Mouse (Mus musculus) midbrain, embryonic 10.5 days (tissue): ENCODE measurements around the gene Atp13a5. TPM values are rescaled to one million over a fixed set of nuclear protein-coding genes. Genes with fewer than 3 reads are reported as not detected.

ENCODE experiments used
- DNase-seq: peaks from one replicate; pipeline ENCODE4 v3.0.0-alpha.2; 2017; ENCODE audit warnings: low spot score
- H3K27ac ChIP-seq: fragments of 300-500 bp; sonication (generic); replicated peaks from 2 replicates; pipeline ENCODE4 v1.5.1; 2016; ENCODE audit warnings: mild to moderate bottlenecking
- H3K27me3 ChIP-seq: fragments of 300-500 bp; sonication (generic); 2 replicates; pipeline ENCODE4 v1.6.1; 2016; ENCODE audit warnings: low read depth, mild to moderate bottlenecking; ENCODE audit not compliant: poor library complexity, severe bottlenecking
- H3K36me3 ChIP-seq: fragments of 300-500 bp; sonication (generic); 2 replicates; pipeline ENCODE4 v1.6.1; 2016; ENCODE audit warnings: mild to moderate bottlenecking, moderate library complexity
- H3K4me1 ChIP-seq: fragments of 300-500 bp; sonication (generic); 2 replicates; pipeline ENCODE4 v1.6.1; 2016
- H3K4me3 ChIP-seq: fragments of 300-500 bp; sonication (generic); 2 replicates; pipeline ENCODE4 v1.5.1; 2016; ENCODE audit warnings: mild to moderate bottlenecking, moderate library complexity
- H3K9me3 ChIP-seq: fragments of 300-500 bp; sonication (generic); replicated peaks from 2 replicates; pipeline ENCODE4 v1.6.1; 2016; ENCODE audit warnings: mild to moderate bottlenecking
- WGBS: fragments of 180-500 bp; shearing (Covaris S2); methylation state at CpG from one replicate; pipeline ENCODE4 v1.1.7; 2016; 5-methylcytosine and 5-hydroxymethylcytosine counted together
- polyA plus RNA-seq: library from polyadenylated mRNA; unstranded; fragments of >200 nt; fragmentation: Nextera tagmentation; extraction: Ambion mirVana; gene quantifications from 2 replicates; pipeline ENCODE4 v1.2.1, GENCODE M21; 2016

The Atp13a5 gene
- polyA plus RNA-seq, 1 experiment from 2014 or later, result not detected

DNA sequence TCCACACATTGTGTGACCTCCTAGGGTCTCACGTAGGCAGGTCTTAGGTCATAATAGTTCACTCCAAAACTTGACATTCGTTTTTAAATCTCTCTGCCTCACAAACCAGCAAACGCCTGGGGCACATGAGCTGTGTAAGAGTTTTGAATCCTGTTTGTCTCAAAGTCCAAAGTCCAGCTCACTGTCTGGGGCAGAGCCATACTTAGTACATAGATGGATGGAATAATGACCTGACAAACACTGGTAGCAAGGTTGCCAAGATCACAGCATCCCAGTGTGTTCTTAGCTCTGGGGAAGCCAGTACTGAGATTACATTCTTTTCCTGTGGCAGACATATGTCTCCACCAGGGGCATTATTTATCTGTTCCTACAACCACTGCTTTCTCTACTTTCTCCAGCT, 63.5 kb downstream of the Atp13a5 start:
- Histone ChIP-seq H3K4me3 (no peak overlapping the region), H3K36me3 (no peaks in the 10 kb centered on the region), H3K4me1 (no peaks in the 10 kb centered on the region), H3K9me3 (no peaks in the 10 kb centered on the region), H3K27ac (no peak overlapping the region), H3K27me3 (no peaks in the 10 kb centered on the region)
- 85% methylated on average over 3 of the region's 3 CpGs for WGBS
- DNase-seq, result no peak

DNA sequence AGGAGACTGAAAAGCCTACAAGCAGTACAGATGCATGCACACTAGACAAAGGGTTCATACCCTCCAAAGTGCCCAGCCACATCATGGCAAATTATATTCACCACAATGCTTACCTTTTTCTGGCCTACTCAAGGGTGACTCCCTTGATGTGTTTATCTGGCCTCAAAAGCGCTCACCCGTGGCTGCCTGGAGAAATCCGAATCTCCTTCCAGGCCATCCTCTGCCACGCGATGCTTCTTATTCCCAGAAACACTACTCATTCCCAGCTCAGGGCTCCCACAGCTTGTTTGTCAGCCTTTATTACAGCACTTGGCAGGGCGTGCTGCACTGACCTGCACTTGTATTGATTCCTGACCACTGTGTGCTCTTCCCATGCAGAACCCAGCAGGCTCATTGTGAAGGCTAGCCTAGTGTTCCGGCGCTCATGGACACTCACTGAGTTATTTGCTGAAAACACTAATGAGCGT, 80.9 kb downstream of the Atp13a5 start:
- no peaks in the 10 kb centered on the region for H3K36me3 ChIP-seq
- H3K27me3 ChIP-seq, result no peaks in the 10 kb centered on the region
- no peak for DNase-seq
- no peaks in the 10 kb centered on the region for H3K9me3 ChIP-seq
- H3K4me3 ChIP-seq, result no peak overlapping the region
- no peak overlapping the region for H3K27ac ChIP-seq
- H3K4me1 ChIP-seq, result peaks cover 6% of the 10 kb centered on the region
- WGBS, result 63% methylated on average over 9 of the region's 9 CpGs

DNA sequence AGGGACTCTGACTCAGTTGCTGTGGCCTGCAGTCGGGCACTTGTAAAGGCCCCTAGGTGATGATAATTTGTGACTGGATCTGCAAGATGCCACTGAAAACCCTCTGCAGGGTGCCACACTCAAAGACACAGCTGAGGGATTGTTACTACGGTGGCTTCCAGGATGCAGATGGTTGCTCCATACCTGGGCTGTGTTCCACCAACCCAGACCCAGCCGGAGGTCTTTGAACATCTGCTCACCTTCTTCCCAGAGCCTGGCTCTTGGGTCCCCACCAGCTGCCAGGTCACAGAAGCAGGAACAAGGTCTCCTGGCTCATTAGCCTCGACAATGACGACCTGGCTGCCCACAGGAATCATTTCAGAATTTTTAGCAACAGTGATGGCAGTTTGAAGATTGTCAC, 97.8 kb downstream of the Atp13a5 start:
- Histone ChIP-seq H3K4me3 (no peak overlapping the region), H3K27me3 (no peaks in the 10 kb centered on the region), H3K36me3 (no peaks in the 10 kb centered on the region), H3K27ac (no peak overlapping the region), H3K4me1 (no peaks in the 10 kb centered on the region), H3K9me3 (no peaks in the 10 kb centered on the region)
- WGBS, result 89% methylated on average over 5 of the region's 5 CpGs
- no peak for DNase-seq

DNA sequence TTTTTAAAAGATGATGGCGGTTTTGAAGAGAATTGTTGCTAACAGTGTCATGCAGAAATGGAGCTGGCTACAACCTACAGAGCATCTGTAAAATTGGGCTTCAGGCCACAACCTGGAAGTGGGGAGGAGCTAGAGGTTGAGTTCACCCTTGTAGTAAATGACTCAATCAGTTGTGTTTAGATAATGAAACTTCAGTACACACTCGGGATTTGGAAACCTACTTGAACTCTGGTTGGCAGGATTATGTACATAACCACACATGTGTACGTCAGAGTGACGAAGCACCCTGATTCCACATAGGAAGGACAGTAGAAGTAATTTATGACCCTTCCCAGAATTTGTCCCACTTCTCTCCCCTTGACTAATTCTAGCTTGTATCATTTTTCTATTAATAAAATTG, 124.2 kb downstream of the Atp13a5 start:
- no peak overlapping the region for H3K27ac ChIP-seq
- DNase-seq, result no peak
- no peaks in the 10 kb centered on the region for H3K27me3 ChIP-seq
- H3K4me1 ChIP-seq, result no peaks in the 10 kb centered on the region
- no peaks in the 10 kb centered on the region for H3K9me3 ChIP-seq
- no peak overlapping the region for H3K4me3 ChIP-seq
- WGBS, result 91% methylated on average over 4 of the region's 4 CpGs
- H3K36me3 ChIP-seq, result no peaks in the 10 kb centered on the region

DNA sequence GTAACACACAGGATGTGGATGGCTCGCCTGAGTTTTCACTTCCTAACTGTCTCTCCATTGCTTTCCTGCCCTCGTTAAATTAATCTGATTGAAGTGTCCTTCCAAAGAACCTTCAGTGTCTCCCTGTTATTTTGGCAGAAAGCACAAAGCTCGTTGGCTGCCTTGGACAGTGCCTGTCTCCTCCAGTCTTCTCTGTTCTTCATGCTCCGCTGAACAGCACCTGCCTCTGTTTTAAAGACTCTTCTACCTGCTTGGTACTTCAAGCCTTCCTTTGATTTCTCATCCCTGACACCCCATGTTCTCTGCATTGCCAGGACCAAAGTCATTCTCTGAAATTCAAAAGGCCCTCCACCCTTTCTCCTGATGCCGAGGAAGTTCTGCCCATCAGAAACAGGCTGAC, 142.6 kb downstream of the Atp13a5 start:
- H3K27me3 ChIP-seq, result no peaks in the 10 kb centered on the region
- no peak overlapping the region for H3K4me3 ChIP-seq

DNA sequence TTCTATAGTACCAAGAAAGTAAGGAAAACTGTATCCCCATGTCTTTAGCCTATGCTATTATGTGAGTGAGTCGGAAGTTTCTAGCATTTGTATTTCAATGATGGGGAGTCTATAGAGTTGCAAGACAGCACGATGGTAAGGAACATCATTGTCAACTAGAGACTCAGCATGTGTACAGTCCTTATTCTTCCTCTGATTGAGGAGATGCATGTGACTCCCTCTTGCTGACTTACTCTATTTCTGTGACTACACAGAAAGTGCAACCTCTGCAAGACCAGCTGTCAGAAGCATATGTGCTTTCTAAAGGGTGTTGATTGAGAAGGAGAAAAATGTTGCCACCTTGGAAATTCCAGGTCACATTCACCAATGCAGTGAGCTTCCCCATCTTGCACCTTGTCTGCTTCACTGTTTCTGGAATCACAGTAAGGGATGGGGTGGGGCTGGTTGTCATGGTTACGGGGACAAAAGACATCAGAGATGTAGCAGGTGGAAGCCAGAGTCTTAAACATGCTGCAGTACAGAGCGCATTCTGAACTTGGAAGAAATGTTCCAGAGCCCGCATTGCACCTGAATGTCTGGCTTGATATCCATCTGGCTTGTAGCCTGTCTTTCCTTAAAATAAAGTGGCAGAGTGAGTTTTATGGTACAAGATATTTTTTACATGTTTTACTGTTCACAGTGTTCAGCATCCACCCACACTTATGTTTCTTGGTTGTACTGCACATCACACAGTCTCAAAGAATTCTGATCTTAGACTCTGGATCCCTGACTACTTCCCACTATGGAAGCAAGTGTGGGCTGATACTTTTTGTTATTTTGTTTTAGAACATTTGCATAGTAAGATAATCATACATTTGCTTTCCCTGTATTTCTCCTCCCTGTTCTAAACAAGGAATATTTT, 161.9 kb downstream of the Atp13a5 start:
- Histone ChIP-seq H3K9me3 (no peaks in the 10 kb centered on the region), H3K27me3 (peaks cover 3% of the 10 kb centered on the region; the same call in 1 of the 2 replicates), H3K36me3 (no peaks in the 10 kb centered on the region), H3K4me1 (peaks cover 5% of the 10 kb centered on the region; the same call in 1 of the 2 replicates), H3K27ac (no peak overlapping the region), H3K4me3 (no peak overlapping the region)
- no peak for DNase-seq
- 82% methylated on average over 5 of the region's 5 CpGs for WGBS

More for the DNA sequence above, 142.6 kb downstream of the Atp13a5 start:
- Histone ChIP-seq H3K9me3 (no peaks in the 10 kb centered on the region), H3K36me3 (no peaks in the 10 kb centered on the region), H3K4me1 (no peaks in the 10 kb centered on the region), H3K27ac (no peak overlapping the region)
- 79% methylated on average over 5 of the region's 5 CpGs for whole genome bisulfite sequencing
- DNase-seq, result no peak

DNA sequence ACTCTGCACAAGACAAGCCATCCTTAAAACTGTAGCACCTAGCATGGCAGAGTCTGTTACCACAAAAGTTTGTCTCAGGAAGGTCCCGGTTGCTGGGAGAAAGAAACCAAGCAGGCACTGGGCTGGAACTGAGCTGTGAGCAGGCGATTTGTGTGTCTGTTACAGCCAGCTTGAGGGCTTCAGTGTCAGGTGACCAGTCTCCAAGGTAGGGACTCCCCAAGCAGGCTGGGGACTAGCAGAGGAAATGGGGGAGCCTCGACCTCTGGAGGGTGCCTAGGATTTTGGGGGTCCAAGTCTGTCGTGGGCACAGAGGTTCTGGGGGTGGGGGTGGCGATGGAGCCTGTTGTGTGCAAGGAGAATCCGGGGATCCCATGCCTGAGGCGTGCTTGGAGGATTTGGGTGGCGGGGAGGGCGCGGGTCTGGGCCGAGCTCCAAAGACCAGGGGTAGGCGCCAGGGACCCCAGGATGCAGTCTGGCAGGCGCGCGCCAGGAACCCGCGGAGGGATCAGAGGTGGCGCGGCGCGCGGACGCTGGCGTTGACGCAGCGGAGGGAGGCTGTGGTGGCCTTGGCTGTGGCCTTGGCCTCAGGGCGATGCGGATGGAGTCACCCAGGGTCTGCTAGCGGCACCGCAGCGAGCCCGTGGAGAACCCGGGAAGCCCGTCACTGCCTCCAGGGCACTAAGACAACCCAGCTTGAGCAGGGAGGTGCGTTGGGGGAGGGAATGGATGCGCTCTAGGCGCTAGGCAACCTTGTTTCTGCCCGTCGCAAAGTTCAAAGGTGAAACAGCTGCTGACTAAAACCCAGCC, 168.7 kb downstream of the Atp13a5 start, which contains the start of gene Hrasls:
Hrasls (plus strand) TSS at position 91 of the 807 bp plus-strand sequence.
- H3K4me1 ChIP-seq, result peaks cover 12% of the 10 kb centered on the region
- no peaks in the 10 kb centered on the region for H3K9me3 ChIP-seq
- H3K27me3 ChIP-seq, result peaks cover 43% of the 10 kb centered on the region
- H3K27ac ChIP-seq, result peak within 1 kb of the TSS; percentile 84
- DNase-seq, result peak; percentile 71
- H3K4me3 ChIP-seq, result peak within 1 kb of the TSS; percentile 64
- H3K36me3 ChIP-seq, result no peaks in the 10 kb centered on the region
- 2% methylated on average over 39 of the region's 39 CpGs for WGBS

DNA sequence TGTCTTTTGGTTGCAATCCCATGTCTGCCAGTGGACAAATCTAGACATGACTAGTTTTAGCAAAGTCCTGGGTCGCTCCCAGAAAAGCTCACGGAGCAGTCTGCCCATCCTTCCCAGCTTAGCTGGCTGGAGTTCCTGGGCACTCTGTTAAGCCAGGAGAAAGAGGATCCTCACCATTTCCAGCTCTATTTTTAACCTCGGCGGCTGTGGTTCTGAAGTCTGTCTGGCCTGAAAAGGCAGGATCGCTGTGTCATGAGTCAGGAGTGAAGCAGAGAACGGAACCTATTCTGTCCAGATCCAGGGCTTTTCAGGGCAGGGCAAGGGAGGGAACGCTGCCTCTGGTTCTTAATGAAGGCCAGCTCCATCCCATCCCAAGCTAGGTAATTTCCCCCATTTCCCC, 169.7 kb downstream of the Atp13a5 start:
- Histone ChIP-seq H3K27ac (no peak overlapping the region), H3K27me3 (peaks cover 43% of the 10 kb centered on the region), H3K4me1 (peaks cover 12% of the 10 kb centered on the region), H3K36me3 (no peaks in the 10 kb centered on the region), H3K9me3 (no peaks in the 10 kb centered on the region), H3K4me3 (no peak overlapping the region)
- no peak for DNase-seq
- 78% methylated on average over 7 of the region's 7 CpGs for WGBS

DNA sequence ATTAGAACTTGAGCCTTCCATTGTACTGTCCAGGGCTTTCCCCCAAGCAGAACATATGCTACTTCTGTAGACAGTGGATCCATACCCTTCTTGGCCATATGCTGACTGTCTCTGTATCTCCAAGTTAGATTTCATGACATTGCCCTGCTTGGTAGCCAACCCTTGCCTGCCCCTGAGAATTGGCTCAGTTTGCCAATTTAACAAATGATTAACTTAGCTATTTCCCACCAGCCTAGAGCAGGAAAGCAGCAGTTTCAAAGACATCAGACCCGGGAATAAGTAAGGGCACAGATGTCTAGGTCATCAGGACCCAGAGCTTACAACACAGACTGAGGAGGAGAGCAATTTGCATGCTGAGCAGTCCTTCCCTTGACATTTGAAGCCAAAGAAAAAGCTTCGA, 173.0 kb downstream of the Atp13a5 start:
- H3K27ac ChIP-seq, result no peak overlapping the region
- DNase-seq, result no peak
- H3K36me3 ChIP-seq, result no peaks in the 10 kb centered on the region
- peaks cover 30% of the 10 kb centered on the region for H3K27me3 ChIP-seq
- H3K9me3 ChIP-seq, result no peaks in the 10 kb centered on the region
- H3K4me3 ChIP-seq, result no peak overlapping the region
- WGBS, result 53% methylated on average over 2 of the region's 2 CpGs
- H3K4me1 ChIP-seq, result peaks cover 11% of the 10 kb centered on the region

DNA sequence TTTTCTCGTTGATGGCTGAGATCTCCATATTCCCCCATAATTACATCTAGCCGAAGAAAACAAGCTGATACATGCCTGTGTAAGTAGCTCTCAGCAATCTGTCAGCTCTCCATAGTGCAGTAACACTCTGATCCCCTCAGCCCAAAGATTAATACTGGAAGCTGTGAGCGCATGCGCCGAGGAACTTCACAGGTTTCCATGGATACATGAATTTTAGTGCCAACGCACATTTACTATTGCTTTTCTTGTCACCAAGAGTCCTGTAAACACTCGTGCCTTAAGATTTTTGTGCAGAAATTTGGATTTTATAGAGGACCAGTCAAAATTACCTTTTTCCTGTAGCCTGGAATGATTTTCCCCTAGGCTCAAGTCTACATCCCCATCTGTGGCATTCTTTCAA, 173.7 kb downstream of the Atp13a5 start:
- Histone ChIP-seq H3K27me3 (peaks cover 23% of the 10 kb centered on the region), H3K36me3 (no peaks in the 10 kb centered on the region), H3K27ac (no peak overlapping the region), H3K4me1 (peaks cover 4% of the 10 kb centered on the region), H3K9me3 (no peaks in the 10 kb centered on the region), H3K4me3 (no peak overlapping the region)
- WGBS, result 89% methylated on average over 7 of the region's 7 CpGs
- no peak for DNase-seq

DNA sequence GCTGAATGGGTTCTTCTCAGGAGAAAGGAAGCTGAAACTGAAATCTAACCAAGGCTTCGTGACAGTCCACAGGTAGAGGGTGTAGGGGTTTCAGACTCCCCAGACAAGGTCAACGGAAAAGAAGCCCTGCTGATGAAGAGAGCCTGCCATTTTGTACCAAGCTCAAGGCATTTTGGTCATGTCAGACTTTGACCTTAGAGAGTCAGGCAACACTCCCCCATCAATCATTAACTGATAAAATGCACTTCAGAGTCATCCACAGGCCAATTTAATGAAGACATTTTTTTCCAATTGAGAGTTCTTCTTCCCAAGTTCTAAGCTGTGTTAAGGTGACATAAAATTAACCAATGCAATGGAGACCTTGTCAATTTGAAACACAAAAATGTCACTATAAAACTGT, 177.4 kb downstream of the Atp13a5 start:
- Histone ChIP-seq H3K27me3 (peaks cover 6% of the 10 kb centered on the region; the same call in 1 of the 2 replicates), H3K4me3 (no peak overlapping the region), H3K4me1 (peaks cover 7% of the 10 kb centered on the region), H3K36me3 (no peaks in the 10 kb centered on the region), H3K9me3 (no peaks in the 10 kb centered on the region), H3K27ac (no peak overlapping the region)
- no peak for DNase-seq
- WGBS, result 90% methylated on average over 2 of the region's 2 CpGs

DNA sequence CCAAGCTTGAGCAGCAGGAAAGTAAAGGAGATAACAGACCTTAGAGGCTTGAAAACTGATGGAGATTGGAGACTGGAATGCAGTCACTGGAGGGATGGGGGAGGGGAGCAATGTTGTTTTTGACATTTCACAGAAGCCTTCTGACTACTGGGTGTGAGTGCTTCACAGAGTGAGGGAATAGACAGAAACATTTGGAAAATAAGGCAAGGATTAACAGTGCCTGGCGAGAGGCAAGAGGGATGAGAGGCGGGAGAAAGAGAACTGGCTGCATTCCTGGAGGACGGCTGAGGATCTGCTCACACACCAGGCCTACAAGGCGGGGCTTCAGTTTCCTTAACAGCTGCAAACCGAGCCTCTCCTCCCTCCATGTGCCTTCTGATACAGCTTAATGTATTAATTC, 180.1 kb downstream of the Atp13a5 start:
- DNase-seq, result no peak
- Histone ChIP-seq H3K4me3 (no peak overlapping the region), H3K4me1 (peaks cover 7% of the 10 kb centered on the region), H3K27ac (no peak overlapping the region), H3K36me3 (no peaks in the 10 kb centered on the region), H3K27me3 (peaks cover 6% of the 10 kb centered on the region; the same call in 1 of the 2 replicates), H3K9me3 (no peaks in the 10 kb centered on the region)
- 17% methylated on average over 5 of the region's 5 CpGs for WGBS
